Mouse (Mus musculus) layer of hippocampus, adult 18-20 months (tissue): ENCODE results near the gene Dcaf8. TPM values are rescaled to one million over a fixed set of nuclear protein-coding genes. Genes with fewer than 3 reads are reported as not detected.
"Not testable (repeated sequence)": the region's sequence is repeated elsewhere in the genome, so short reads cannot be mapped to it uniquely, and the experiment has no call there.

ENCODE experiments used
- DNase-seq, 2 experiments: peaks; one replicate each; pipeline ENCODE4 v3.0.0; 2022; ENCODE audit warnings: low spot score in 2 of 2
- total RNA-seq, 2 experiments: library from RNA; stranded (reverse); gene quantifications; 2 replicates each; pipeline ENCODE4 v1.2.3; 2021

Dcaf8 gene
- total RNA-seq, 2 experiments from 2014 or later: 111 to 115 TPM

DNA sequence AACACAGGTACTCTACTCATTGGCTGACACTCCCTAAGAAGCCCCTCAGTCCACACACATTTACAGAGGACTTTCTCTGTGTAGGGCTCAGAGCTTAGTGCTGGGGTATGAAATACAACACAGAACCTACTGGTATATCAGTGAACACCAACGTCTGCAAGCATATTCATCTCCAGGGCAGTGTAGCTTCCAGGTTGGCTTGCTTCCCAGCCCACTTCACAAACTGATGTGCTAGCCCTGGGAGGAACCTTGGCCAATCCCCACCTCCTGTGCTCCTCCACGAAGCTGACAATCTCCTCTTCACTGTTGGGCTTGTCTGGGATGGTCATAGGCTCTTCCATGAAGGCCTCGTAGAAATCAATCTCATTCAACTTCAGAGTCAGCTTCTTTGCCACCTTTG lies 66.9 kb downstream of the Dcaf8 start:
- DNase-seq: no peak

DNA sequence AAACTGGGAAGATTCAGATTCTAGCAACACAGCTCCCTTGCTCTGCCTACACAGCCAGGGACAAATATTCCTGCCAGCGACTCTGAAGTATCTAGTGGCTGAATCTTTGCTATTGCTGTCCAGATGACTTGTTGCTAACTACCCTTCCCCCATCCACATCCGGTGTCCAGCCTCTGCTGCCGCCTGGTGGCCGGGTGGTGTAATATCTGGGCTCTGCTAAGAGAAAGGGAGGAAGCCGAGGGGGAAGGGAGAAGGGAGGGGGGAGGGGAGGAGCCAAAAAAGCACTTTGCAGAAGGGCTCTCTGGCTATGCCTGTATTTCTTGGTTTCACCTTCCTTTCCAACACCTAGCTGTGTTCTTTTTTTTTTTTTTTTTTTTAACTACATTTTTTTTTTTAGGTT lies 69.3 kb downstream of the Dcaf8 start:
- DNase-seq: peak; percentile 90 to 92

DNA sequence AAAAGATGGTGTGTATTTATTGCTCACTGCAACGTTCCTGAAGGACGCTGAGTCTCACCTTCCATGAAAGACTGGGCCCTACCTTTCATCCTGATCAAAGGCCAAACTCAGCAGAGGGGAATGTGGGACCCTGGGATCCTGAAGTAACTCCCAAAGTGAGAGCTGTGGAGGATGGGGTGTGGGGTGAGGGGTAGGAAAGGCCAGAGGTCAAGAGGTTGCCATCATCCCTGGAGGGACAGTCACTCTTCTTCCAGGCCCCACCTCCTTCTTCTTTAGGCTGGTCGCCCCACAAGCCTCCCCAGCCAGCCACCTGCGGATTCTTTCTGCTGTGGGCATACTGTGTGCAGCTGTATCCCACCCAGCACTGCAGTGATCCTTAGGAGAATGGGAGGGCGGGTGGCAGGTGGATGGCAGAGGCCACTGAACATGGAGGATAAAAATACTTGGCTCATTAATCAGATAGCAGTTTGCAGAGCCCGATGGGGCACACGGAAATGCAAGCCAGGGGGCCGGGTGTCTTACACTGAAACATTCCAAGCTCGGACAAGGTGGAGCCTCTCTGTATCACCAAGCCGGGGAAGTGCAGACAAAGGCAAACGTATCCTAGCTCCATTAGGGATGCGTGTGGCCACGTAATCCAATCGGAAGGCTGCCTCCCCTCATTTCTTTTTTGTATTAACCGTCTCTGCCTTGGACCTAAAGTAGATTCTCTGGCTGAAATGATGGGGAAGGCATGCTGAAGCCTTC lies 70.5 kb downstream of the Dcaf8 start:
- DNase-seq: no peak

DNA sequence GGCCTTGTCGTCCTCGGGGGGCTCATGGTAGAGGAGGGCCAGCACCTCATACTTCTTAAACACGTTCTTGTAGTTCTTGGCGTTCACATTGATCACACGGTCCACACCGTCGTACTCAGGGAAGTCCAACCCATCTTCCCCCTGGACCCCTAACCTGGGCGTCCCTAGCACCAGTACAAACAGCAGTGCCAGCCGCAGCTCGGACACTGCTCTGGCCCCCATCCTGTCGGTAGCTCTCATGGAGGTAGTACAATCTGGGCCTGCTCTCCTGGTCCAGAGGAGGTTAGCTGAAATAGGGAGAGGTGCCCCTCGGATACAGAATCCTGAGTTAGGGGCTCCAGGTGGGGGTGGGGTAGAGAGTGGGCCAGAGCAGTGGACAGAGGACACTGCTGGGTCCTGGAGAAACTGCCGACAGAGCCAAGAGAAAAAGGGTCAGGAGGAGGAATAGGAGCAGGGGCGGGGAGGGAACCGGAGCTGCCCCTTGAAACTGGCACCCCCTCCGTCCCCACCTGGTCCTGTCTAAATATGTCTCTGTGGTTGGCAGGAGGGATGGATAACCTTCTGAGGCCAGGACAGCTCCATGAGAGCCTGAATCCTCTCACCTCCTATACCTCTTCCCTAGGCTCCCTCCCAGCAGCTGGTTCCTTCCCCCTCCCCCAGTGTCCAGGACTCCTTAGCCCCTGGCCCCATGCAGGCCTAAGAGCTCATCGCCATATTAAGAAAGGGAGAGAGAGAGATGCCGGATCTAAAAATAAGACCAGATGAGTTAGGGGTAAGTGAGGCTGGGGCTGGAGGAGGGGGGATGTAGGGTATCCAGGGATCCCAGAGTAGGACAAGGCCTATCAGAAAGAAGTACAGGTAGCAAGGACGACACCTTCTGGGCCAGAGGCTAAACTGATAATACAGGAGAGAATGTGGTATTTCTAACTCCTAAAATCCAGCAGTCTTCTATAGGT lies 71.8 kb downstream of the Dcaf8 start, which contains the start of gene Casq1:
TSS of gene Casq1 (minus strand) at position 418 of the 956 bp plus-strand sequence.
- no peak for DNase-seq

DNA sequence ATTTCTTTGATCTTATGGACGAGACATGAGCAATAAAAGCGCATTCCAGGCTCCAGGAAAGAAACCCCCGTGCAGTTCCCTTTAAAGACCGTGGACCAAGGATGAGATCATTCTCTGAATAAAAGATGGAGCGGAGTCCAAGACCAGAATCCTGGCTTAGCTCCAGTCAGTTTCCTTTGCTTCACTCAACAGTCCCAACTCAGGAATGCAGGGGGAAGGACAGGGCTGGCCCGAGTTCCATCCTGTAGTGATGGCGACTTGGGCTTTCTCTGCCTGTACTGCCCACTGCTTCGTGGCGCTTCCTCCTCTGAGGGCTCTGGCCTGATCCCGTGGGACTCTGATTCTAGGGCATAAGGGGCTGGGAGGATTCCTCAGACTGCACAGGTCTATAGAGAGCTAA lies 72.5 kb downstream of the Dcaf8 start:
- no peak for DNase-seq

DNA sequence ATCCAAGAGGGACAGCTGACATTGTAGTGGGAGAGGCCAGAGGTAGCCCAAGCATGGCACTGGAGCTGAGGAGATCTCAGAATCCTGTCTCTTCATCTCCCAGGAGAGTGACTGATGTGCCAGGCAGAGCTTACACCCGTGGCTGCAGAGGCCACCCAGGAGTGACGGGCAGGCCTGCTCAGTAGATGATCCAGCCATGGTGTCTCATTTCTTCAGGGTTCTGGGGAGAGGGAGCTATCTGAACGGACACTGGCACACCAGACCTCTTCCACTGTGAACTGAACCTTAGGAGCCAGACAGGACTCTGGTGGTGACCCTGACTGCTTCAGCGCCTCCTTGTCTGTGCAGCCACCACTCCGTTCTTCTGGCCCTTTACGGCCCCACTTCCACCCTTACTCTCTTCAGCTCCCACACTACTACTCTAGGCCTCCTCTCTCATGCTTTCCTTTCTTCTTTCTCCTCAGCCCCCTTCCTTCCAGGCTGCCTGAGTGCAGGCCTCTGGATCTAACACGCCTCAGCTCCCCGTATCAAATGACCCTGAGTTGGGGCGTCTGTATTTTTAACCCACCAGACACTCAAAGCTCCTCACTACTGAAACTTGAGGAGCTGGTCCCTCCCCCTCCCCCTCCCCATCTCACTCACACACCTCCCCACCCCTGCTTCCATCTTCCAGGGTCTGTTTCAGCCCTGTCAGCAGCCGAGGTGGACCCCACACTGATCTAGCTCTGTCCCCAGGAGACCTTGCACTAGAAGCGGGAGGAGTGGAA lies 73.6 kb downstream of the Dcaf8 start:
- no peak for DNase-seq

DNA sequence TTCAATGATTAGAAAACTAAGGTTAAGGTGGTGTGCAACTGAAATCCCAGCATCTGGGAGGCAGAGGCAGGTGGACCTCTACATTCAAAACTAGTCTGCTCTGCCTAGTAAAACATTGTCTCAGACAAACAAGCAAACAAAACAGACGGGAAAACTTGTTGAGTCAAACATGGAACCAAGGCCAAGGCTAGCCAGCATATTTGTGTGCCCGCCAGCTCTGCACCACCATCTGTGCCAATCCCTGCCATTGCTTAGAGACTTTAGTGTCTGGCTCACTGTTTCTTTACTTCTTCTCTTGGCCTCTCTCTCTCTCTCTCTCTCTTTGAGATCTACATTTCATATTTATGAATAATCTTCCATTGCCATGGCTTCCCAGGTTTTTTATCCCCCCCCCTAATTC lies 80.3 kb downstream of the Dcaf8 start:
- DNase-seq: no peak

DNA sequence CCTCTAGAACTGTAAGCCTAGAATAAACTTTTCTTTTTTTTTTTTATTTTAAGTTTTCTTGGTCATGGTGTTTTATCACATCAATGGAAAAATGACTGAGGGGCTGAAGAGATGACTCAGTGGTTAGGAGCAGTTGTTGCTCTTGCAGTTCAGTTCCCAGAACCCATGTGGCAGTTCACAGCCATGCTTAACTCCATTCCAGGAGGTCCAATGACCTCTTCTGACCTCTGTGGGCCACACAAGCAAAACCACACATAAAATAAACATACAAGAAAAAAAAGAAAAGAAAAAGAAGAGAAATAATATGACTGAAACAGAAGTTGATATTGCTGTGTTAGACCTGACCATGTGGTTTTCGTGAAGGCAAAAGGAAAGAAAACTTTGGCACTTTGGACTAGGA lies 81.3 kb downstream of the Dcaf8 start:
- no peak for DNase-seq

DNA sequence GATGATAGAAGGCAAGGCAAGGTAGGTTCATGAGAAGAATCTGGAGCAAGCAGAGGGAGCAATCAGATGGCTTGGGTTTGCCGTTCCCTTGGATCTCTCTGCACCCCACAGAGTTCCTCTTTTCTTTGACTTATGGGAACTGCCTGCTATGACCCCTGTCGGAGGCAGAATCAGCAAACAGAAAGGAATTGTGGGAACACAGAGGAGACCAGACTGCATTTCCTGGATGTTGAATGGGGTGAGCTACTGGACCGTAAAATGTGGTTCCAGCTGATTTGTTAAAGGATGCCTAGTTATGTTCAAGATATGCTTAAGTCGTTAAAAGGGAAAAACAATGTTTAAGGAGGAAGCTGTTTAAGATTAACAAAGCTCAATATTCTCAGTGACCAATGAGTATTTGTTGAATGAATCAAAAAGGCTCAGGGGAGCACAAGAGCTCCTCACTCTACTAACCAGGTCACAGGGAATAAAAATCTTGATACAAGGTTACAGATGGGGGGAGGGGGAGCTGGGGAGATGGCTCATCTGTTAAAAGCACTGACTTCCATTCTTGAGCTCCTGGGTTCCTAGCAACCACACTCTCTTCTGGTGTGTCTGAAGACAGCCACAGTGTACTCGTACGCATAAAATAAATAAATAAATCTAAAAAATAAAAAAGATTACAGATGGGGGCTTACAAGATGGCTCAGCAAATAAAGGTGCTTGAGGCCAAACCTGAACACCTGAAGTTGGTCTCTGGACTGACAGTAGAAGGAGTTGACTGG lies 93.2 kb downstream of the Dcaf8 start:
- no peak for DNase-seq

DNA sequence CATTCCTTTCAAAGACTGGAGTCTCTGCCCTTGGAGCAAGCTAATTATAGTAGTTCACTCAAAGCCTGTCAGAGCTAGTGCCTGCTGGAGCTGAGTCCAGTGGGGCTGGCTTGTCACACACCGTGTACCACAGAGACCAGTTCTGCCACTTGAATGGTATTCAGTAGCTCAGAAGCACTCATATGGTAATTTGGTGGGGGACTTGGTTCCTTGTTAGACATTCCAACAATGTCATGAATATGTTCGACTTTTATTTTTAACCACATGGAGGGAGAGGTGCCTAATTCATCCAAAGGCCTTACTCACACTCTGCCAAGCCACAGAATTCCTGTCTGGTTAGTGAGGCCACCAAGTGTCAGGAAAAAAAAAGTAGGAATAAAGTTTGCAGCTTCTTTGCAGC lies 94.5 kb downstream of the Dcaf8 start:
- DNase-seq: peak in 1 of 2 experiments; percentile 7

DNA sequence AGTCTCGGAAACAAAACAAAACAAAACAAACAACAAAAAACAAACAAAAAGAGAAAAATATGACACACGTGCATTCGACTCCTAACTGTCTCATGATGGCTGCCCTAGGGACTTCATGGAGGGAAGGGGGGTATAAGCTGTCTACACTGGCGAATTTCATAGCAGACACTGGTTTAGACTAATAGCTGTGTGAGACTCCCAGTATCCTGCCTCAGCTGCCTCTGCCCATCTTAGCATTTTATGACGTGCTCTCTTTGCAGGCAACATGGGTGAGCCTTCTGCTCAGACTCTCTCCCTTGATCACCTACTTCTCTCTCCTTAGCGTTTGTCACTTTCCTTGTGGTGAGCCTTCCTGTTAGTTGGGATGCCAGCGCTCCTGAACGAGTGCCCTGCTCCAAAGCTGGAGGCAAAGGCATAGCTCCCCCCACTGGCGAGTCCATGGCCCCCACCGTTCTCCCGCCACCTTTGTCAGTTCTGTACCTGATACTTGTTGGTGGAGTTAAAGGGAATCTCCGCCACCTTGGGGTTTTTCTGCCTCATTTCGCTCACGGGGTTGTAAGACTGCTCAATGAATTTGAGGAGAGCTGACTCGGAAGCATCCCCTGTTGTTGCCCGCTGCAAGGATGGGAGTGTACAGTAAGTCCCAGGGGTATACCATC lies 95.8 kb downstream of the Dcaf8 start:
- no peak for DNase-seq

DNA sequence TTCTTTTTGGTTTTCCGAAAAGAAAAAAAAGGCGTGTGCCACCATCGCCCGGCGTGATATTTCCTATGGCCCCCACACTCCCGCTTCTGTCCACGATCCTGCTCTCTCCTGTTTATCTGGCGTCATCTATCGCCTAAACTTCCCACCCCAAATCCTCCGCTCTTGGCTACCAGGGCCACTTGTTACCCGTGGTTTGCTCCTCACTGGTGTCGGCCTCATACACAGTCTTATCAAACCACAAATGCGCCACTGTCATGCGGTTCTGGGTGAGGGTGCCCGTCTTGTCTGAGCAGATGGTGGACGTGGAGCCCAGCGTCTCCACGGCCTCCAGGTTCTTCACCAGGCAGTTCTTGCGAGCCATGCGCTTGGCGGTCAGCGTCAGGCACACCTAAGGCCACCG lies 96.8 kb downstream of the Dcaf8 start:
- not testable (repeated sequence) for DNase-seq

Other genes starting within 250 kb of the Dcaf8 start
- not detected for gene Slamf6, start 230.6 kb upstream of the Dcaf8 start, total RNA-seq
- 10 to 100 TPM; 13.4 to 13.6 TPM for gene Vangl2, start 119.6 kb upstream of the Dcaf8 start, total RNA-seq
- 1 to 10 TPM in 1 of 2 experiments, under 1 TPM in 1; 0.68 to 1.1 TPM for gene Nhlh1, start 90.5 kb upstream of the Dcaf8 start, total RNA-seq
- gene Copa, start 65.6 kb upstream of the Dcaf8 start, total RNA-seq: 100 to 1,000 TPM; 141 to 146 TPM
- 10 to 100 TPM; 54.5 to 55.3 TPM for gene Ncstn, start 65.3 kb upstream of the Dcaf8 start, total RNA-seq
- gene Pex19, start 21.3 kb upstream of the Dcaf8 start, total RNA-seq: 10 to 100 TPM; 84.4 to 84.5 TPM
- gene Pea15a, start 58.7 kb downstream of the Dcaf8 start, total RNA-seq: 100 to 1,000 TPM; 445 to 478 TPM
- gene Casq1, start 71.8 kb downstream of the Dcaf8 start, total RNA-seq: under 1 TPM; 0.54 to 0.71 TPM
- gene Atp1a4, start 110.3 kb downstream of the Dcaf8 start, total RNA-seq: not detected
- 100 to 1,000 TPM; 262 to 286 TPM for gene Igsf8, start 113.6 kb downstream of the Dcaf8 start, total RNA-seq
- gene Atp1a2, start 150.0 kb downstream of the Dcaf8 start, total RNA-seq: 100 to 1,000 TPM; 555 to 598 TPM
- gene Kcnj9, start 181.2 kb downstream of the Dcaf8 start, total RNA-seq: 10 to 100 TPM; 70.6 to 75.4 TPM
- gene Kcnj10, start 193.1 kb downstream of the Dcaf8 start, total RNA-seq: 10 to 100 TPM; 82.6 to 88.4 TPM
- gene Pigm, start 228.5 kb downstream of the Dcaf8 start, total RNA-seq: 1 to 10 TPM; 7.8 to 8.5 TPM